Mouse (Mus musculus) forebrain, embryonic 11.5 days (tissue): ENCODE measurements around the gene Arap2. TPM values are rescaled to one million over a fixed set of nuclear protein-coding genes. Genes with fewer than 3 reads are reported as not detected.

Experiments
- ATAC-seq: fragments of 200-750 bp; cut with Nextera tagmentation; replicated peaks from 2 replicates; pipeline ENCODE4 v1.8.0; 2017; ENCODE audit warnings: moderate TSS enrichment; ENCODE audit not compliant: low FRiP score
- DNase-seq: peaks from one replicate; pipeline ENCODE4 v3.0.0-alpha.2; 2017; ENCODE audit warnings: low spot score
- H3K27ac ChIP-seq: fragments of 300-500 bp; sonication (generic); 2 replicates; pipeline ENCODE4 v1.5.1; 2014; ENCODE audit warnings: low read depth, low read length
- H3K27me3 ChIP-seq: fragments of 300-500 bp; sonication (generic); 2 replicates; pipeline ENCODE4 v1.6.1; 2014; ENCODE audit warnings: mild to moderate bottlenecking, low read length, mixed read lengths; ENCODE audit not compliant: control insufficient read depth, insufficient read depth
- H3K36me3 ChIP-seq: fragments of 300-500 bp; sonication (generic); 2 replicates; pipeline ENCODE4 v1.6.1; 2014; ENCODE audit warnings: mild to moderate bottlenecking, low read length, moderate library complexity, mixed read lengths; ENCODE audit not compliant: control insufficient read depth, insufficient read depth
- H3K4me1 ChIP-seq: fragments of 300-500 bp; sonication (generic); replicated peaks from 2 replicates; pipeline ENCODE4 v1.6.1; 2014; ENCODE audit warnings: low read length, mixed read lengths; ENCODE audit not compliant: control insufficient read depth, insufficient read depth
- H3K4me2 ChIP-seq: fragments of 300-500 bp; sonication (generic); 2 replicates; pipeline ENCODE4 v1.6.1; 2014; ENCODE audit warnings: low read depth, mild to moderate bottlenecking, low read length, moderate library complexity, mixed read lengths; ENCODE audit not compliant: severe bottlenecking
- H3K4me3 ChIP-seq: fragments of 300-500 bp; sonication (generic); 2 replicates; pipeline ENCODE4 v1.5.1; 2014; ENCODE audit warnings: low read depth, low read length
- H3K9ac ChIP-seq: fragments of 300-500 bp; sonication (generic); 2 replicates; pipeline ENCODE4 v1.6.1; 2014; ENCODE audit warnings: low read length
- H3K9me3 ChIP-seq: fragments of 300-500 bp; sonication (generic); 2 replicates; pipeline ENCODE4 v1.6.1; 2016; ENCODE audit warnings: low read length, mixed read lengths; ENCODE audit not compliant: control insufficient read depth
- WGBS: fragments of 180-500 bp; shearing (Covaris S2); extraction: QIAGEN DNeasy Blood & Tissue Kit; methylation state at CpG from one replicate; pipeline ENCODE4 v1.1.7; 2014; 5-methylcytosine and 5-hydroxymethylcytosine counted together
- polyA plus RNA-seq: library from polyadenylated mRNA; unstranded; fragments of >200 nt; fragmentation: Nextera tagmentation; extraction: Ambion mirVana; gene quantifications from 2 replicates; pipeline ENCODE4 v1.2.1, GENCODE M21; 2014

The Arap2 gene
- polyA plus RNA-seq, 1 experiment from 2014 or later = 1.0 TPM

DNA sequence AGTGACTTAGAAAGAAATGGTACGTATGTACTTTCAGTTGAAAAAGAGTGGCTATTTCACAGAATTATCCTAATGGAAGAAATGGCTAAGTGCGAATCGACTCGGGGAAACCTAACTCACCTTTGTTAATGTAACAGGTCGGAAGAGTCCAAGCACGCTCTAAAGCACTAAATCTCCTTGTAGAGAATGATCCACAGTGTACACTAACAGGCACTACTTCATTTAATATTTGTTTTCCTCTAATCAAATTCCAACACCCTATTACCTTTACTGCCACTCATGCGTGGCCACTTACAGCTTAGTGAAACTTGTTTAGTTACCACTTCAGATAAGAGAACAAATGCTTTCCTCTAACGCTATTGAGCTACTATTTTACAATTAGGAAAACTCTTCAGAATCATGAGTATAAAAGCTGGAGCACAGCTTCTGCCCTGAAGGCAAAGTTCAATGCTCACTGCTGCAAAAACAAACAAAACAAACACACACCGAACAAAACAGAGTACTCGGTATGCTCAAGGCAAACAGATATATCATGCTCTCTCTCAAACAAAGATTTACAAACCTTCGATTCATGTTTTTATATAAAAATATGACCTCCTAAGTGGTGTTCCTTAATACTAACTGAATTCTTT lies 143.0 kb downstream of the Arap2 start:
- Histone ChIP-seq H3K9me3 (no peaks in the 10 kb centered on the region), H3K4me3 (no peak overlapping the region), H3K4me1 (no peaks in the 10 kb centered on the region), H3K27ac (no peak overlapping the region), H3K27me3 (no peaks in the 10 kb centered on the region), H3K4me2 (no peak overlapping the region), H3K36me3 (no peaks in the 10 kb centered on the region), H3K9ac (no peak overlapping the region)
- 88% methylated on average over 11 of the region's 11 CpGs for WGBS
- ATAC-seq = no peak
- no peak for DNase-seq

DNA sequence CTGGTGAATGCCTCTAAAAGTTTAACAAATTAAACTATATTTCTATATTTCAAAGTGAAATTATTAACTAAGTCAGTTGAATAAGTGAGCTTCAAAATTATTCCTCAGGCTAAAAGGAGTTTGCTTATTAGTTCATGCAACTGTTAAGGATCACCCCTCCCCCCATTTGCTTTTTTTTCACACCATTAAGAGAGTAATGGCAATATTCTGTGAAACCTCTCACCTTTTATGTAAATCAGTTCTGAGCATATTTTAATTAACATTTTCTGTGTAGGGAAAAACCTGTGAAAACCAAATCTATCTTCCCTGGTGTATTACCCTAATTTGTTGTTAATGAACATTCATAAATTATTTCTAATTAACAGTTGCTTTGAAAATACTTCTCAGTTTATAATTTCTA lies 147.7 kb downstream of the Arap2 start:
- no peak overlapping the region for H3K9ac ChIP-seq
- H3K27ac ChIP-seq = no peak overlapping the region
- ATAC-seq (no peak), DNase-seq (no peak)
- no peaks in the 10 kb centered on the region for H3K4me1 ChIP-seq
- H3K36me3 ChIP-seq = no peaks in the 10 kb centered on the region
- no peak overlapping the region for H3K4me3 ChIP-seq
- H3K9me3 ChIP-seq = no peaks in the 10 kb centered on the region
- H3K4me2 ChIP-seq = no peak overlapping the region
- no peaks in the 10 kb centered on the region for H3K27me3 ChIP-seq

DNA sequence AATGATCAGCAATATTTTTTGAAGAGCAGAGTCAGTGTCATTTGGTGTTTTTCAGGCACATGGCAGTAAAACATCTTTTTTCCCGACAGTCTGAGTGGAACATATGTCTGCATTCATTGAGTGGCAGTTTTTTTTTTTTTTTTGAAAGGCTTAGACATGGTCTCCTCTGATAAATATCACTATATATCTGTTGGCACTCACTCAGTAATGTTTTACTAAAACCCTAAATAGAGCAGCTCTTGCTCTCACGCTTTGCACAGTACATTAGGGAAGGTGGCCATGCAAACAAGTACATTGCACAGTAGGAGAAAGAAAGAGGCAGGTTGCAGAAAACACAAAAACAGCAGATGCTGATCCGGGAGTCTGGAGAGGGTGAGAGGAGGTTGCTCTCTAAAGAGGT lies 154.0 kb downstream of the Arap2 start:
- Histone ChIP-seq H3K9me3 (no peaks in the 10 kb centered on the region), H3K36me3 (no peaks in the 10 kb centered on the region), H3K27me3 (no peaks in the 10 kb centered on the region), H3K4me1 (no peaks in the 10 kb centered on the region), H3K9ac (no peak overlapping the region), H3K27ac (no peak overlapping the region), H3K4me2 (no peak overlapping the region), H3K4me3 (no peak overlapping the region)
- WGBS = 81% methylated on average over 3 of the region's 3 CpGs
- no peak for ATAC-seq
- DNase-seq = no peak

DNA sequence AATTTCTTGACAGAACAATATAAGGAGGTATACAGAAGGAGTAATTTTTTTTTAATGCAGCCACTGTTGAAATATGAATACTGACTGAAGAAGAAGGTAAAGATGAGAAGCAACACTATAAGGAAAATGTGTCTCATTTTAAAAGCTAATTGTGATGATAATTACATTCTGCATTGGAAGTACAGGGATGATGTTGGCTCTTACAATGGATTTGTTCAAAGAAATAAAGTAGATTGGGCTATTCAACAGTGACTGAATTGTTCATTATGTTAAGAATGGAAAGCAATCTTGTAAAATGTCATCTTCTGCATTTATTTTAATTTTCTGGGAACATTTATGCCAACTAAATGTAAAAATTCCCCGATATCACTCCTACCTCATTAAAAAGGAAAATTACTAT lies 178.6 kb downstream of the Arap2 start:
- no peak for DNase-seq
- H3K27me3 ChIP-seq = no peaks in the 10 kb centered on the region
- no peak overlapping the region for H3K27ac ChIP-seq
- no peak overlapping the region for H3K4me3 ChIP-seq
- no peaks in the 10 kb centered on the region for H3K9me3 ChIP-seq
- H3K9ac ChIP-seq = no peak overlapping the region
- ATAC-seq = no peak
- no peaks in the 10 kb centered on the region for H3K36me3 ChIP-seq
- no peaks in the 10 kb centered on the region for H3K4me1 ChIP-seq
- no peak overlapping the region for H3K4me2 ChIP-seq
- 88% methylated on average over 1 of the region's 1 CpGs for WGBS

DNA sequence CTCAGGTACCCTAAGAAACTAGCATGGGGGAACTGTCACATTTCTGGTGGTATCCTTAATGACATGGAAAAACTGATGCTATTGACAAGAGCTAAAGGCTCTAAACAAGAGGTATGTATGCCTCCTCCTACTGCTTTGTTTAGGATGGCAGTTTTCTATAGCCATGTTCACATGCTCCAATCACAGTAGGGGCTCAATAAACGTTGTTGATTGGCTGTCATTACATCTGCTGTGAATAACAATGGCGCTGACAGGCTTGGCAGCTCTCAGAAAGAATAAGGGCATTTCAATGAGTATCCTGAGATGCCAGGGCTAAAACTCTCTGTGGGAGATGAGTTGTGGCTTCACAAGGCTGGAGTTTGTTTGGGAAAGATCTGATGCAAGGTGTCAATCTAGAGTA lies 183.3 kb downstream of the Arap2 start:
- no peaks in the 10 kb centered on the region for H3K36me3 ChIP-seq
- no peaks in the 10 kb centered on the region for H3K9me3 ChIP-seq
- no peaks in the 10 kb centered on the region for H3K4me1 ChIP-seq
- WGBS = 25% methylated on average over 2 of the region's 2 CpGs
- DNase-seq (no peak), ATAC-seq (peak; percentile 49; the same call in 1 of the 2 replicates)
- no peak overlapping the region for H3K27ac ChIP-seq
- no peak overlapping the region for H3K9ac ChIP-seq
- H3K4me2 ChIP-seq = no peak overlapping the region
- no peak overlapping the region for H3K4me3 ChIP-seq
- no peaks in the 10 kb centered on the region for H3K27me3 ChIP-seq

DNA sequence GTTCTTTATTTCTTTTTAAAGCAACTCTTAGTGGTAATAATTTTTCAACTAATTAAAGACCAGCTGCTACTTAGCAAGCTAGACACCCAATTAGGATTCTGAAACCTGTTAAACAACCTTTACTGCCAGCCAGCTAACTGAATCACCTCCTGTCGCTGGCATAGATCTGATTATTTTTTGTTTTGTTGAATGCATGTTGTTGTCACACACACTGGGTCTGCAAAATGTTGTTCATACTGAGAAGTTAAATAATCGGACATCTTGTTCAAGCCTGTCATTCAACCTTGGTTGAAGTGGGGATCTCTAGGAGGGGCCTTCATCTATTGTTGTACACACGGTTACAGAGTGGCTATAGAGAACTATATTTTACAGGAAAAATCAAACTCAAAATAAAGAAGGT lies 184.3 kb downstream of the Arap2 start:
- no peaks in the 10 kb centered on the region for H3K36me3 ChIP-seq
- no peaks in the 10 kb centered on the region for H3K9me3 ChIP-seq
- H3K9ac ChIP-seq = no peak overlapping the region
- no peaks in the 10 kb centered on the region for H3K4me1 ChIP-seq
- ATAC-seq = no peak
- H3K4me3 ChIP-seq = no peak overlapping the region
- H3K27me3 ChIP-seq = no peaks in the 10 kb centered on the region
- H3K4me2 ChIP-seq = no peak overlapping the region
- 59% methylated on average over 3 of the region's 3 CpGs for WGBS
- DNase-seq = no peak
- no peak overlapping the region for H3K27ac ChIP-seq

DNA sequence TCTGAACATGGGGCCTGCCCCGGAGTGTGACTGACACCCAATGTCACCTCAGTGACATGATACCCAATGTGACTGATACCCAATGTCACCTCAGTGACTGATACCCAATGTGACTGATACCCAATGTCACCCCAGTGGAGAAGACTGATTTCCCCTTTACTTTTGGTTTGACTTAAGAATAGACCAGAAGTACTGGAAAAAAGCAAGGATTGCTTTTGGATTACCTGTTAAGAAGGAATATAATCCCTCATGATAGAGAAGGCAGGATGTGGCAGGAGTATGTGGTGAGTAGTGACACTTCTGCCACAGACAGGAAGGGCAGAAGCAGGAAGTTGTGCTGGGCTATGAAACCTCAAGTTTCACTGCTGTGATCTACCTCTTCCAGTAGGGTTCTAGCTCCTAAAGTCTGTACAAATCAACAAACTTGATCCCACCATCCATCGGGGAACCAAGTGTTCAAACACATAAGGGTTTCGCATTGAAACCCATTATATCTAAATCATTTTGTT lies 191.6 kb downstream of the Arap2 start:
- Histone ChIP-seq H3K4me1 (no peaks in the 10 kb centered on the region), H3K9ac (no peak overlapping the region), H3K27ac (no peak overlapping the region), H3K4me3 (no peak overlapping the region), H3K9me3 (no peaks in the 10 kb centered on the region), H3K36me3 (no peaks in the 10 kb centered on the region), H3K27me3 (no peaks in the 10 kb centered on the region), H3K4me2 (no peak overlapping the region)
- WGBS = 95% methylated on average over 3 of the region's 3 CpGs
- no peak for ATAC-seq
- DNase-seq = no peak

Other genes starting within 250 kb of the Arap2 start
- gene Dthd1, start 47.7 kb upstream of the Arap2 start, polyA plus RNA-seq = not detected in 2 replicates